Mouse (Mus musculus) lung, embryonic 14.5 days (tissue): ENCODE results near the gene Slc30a2. TPM values are rescaled to one million over a fixed set of nuclear protein-coding genes. Genes with fewer than 3 reads are reported as not detected.
"Not testable (repeated sequence)": the region's sequence is repeated elsewhere in the genome, so short reads cannot be mapped to it uniquely, and the experiment has no call there.

Experiments used
- ATAC-seq: fragments of 200-750 bp; cut with Nextera tagmentation; 2 replicates; pipeline ENCODE4 v1.8.0; 2017; ENCODE audit warnings: mild to moderate bottlenecking, moderate TSS enrichment, moderate library complexity; ENCODE audit not compliant: insufficient read depth
- DNase-seq: peaks from one replicate; pipeline ENCODE4 v3.0.0-alpha.2; 2015
- H3K27ac ChIP-seq: fragments of 300-500 bp; sonication (generic); 2 replicates; pipeline ENCODE4 v1.5.1; 2014; ENCODE audit warnings: low read depth, mild to moderate bottlenecking, moderate library complexity
- H3K27me3 ChIP-seq: fragments of 300-500 bp; sonication (generic); 2 replicates; pipeline ENCODE4 v1.6.1; 2014; ENCODE audit warnings: low read length, control low read depth; ENCODE audit not compliant: insufficient read depth
- H3K36me3 ChIP-seq: fragments of 300-500 bp; sonication (generic); 2 replicates; pipeline ENCODE4 v1.6.1; 2014; ENCODE audit warnings: control low read depth; ENCODE audit not compliant: insufficient read depth
- H3K4me1 ChIP-seq: fragments of 300-500 bp; sonication (generic); 2 replicates; pipeline ENCODE4 v1.6.1; 2014; ENCODE audit warnings: antibody characterized with exemption, control low read depth; ENCODE audit not compliant: insufficient read depth
- H3K4me2 ChIP-seq: fragments of 300-500 bp; sonication (generic); 2 replicates; pipeline ENCODE4 v1.6.1; 2014; ENCODE audit warnings: mild to moderate bottlenecking
- H3K4me3 ChIP-seq: fragments of 300-500 bp; sonication (generic); 2 replicates; pipeline ENCODE4 v1.5.1; 2014; ENCODE audit warnings: low read depth, low read length
- H3K9ac ChIP-seq: fragments of 300-500 bp; sonication (generic); 2 replicates; pipeline ENCODE4 v1.6.1; 2014
- H3K9me3 ChIP-seq: fragments of 300-500 bp; sonication (generic); 2 replicates; pipeline ENCODE4 v1.6.1; 2016; ENCODE audit warnings: low read depth, low read length, control low read depth
- CTCF ChIP-seq: IDR thresholded peaks from 2 replicates; pipeline ENCODE4 v1.5.1; 2016; ENCODE audit warnings: antibody characterized with exemption, low read depth
- WGBS: fragments of 180-500 bp; shearing (Covaris S2); extraction: QIAGEN DNeasy Blood & Tissue Kit; methylation state at CpG from one replicate; pipeline ENCODE4 v1.1.7; 2014; 5-methylcytosine and 5-hydroxymethylcytosine counted together
- polyA plus RNA-seq: library from polyadenylated mRNA; unstranded; fragments of >200 nt; fragmentation: Nextera tagmentation; extraction: Ambion mirVana; gene quantifications from 2 replicates; pipeline ENCODE4 v1.2.1, GENCODE M21; 2014

Slc30a2 gene
- polyA plus RNA-seq, 1 experiment from 2014 or later: 0.05 TPM

GRCm38 (mm10) chr4:134319674-134320073 is 23.3 kb upstream of the Slc30a2 start:
- Histone ChIP-seq H3K9ac (no peak overlapping the region), H3K4me2 (no peak overlapping the region), H3K4me3 (no peak overlapping the region), H3K27me3 (no peaks in the 10 kb centered on the region), H3K4me1 (no peaks in the 10 kb centered on the region), H3K36me3 (no peaks in the 10 kb centered on the region), H3K9me3 (no peaks in the 10 kb centered on the region), H3K27ac (no peak overlapping the region)
- no peak for ATAC-seq
- DNase-seq: no peak
- no peak for TF ChIP-seq CTCF
- 66% methylated on average over 5 of the region's 5 CpGs for WGBS

GRCm38 (mm10) chr4:134321524-134321923 is 21.5 kb upstream of the Slc30a2 start:
- Histone ChIP-seq H3K4me3 (no peak overlapping the region), H3K27me3 (no peaks in the 10 kb centered on the region), H3K9ac (no peak overlapping the region), H3K4me2 (no peak overlapping the region), H3K27ac (no peak overlapping the region), H3K36me3 (no peaks in the 10 kb centered on the region), H3K4me1 (no peaks in the 10 kb centered on the region), H3K9me3 (no peaks in the 10 kb centered on the region)
- ATAC-seq: no peak
- DNase-seq: no peak
- 63% methylated on average over 3 of the region's 3 CpGs for WGBS
- peak; percentile 37; the same call in 1 of the 2 replicates for TF ChIP-seq CTCF

GRCm38 (mm10) chr4:134324655-134325054 is 18.3 kb upstream of the Slc30a2 start:
- H3K27me3 ChIP-seq: no peaks in the 10 kb centered on the region
- WGBS: 37% methylated on average over 5 of the region's 5 CpGs
- no peaks in the 10 kb centered on the region for H3K9me3 ChIP-seq
- H3K4me1 ChIP-seq: no peaks in the 10 kb centered on the region
- no peak overlapping the region for H3K9ac ChIP-seq
- H3K4me3 ChIP-seq: no peak overlapping the region
- TF ChIP-seq CTCF: no peak
- H3K4me2 ChIP-seq: no peak overlapping the region
- DNase-seq (peak; percentile 42), ATAC-seq (no peak)
- no peaks in the 10 kb centered on the region for H3K36me3 ChIP-seq
- no peak overlapping the region for H3K27ac ChIP-seq

- Histone ChIP-seq H3K27ac (no peak overlapping the region), H3K4me2 (no peak overlapping the region), H3K9me3 (no peaks in the 10 kb centered on the region), H3K36me3 (no peaks in the 10 kb centered on the region), H3K4me1 (no peaks in the 10 kb centered on the region), H3K27me3 (no peaks in the 10 kb centered on the region), H3K4me3 (no peak overlapping the region), H3K9ac (no peak overlapping the region)
- TF ChIP-seq CTCF: no peak
- ATAC-seq (no peak), DNase-seq (peak; percentile 39)
- WGBS: 55% methylated on average over 5 of the region's 5 CpGs
Measured at GRCm38 (mm10) chr4:134326859-134327530, 16.0 kb upstream of the Slc30a2 start.

- no peak for TF ChIP-seq CTCF
- ATAC-seq: no peak
- Histone ChIP-seq H3K36me3 (no peaks in the 10 kb centered on the region), H3K9me3 (no peaks in the 10 kb centered on the region), H3K4me2 (no peak overlapping the region), H3K9ac (no peak overlapping the region), H3K27ac (no peak overlapping the region), H3K4me3 (no peak overlapping the region), H3K4me1 (no peaks in the 10 kb centered on the region), H3K27me3 (no peaks in the 10 kb centered on the region)
- 49% methylated on average over 8 of the region's 8 CpGs for WGBS
- DNase-seq: no peak
Measured at GRCm38 (mm10) chr4:134328151-134328550, 14.8 kb upstream of the Slc30a2 start.

GRCm38 (mm10) chr4:134328832-134329231 is 14.1 kb upstream of the Slc30a2 start:
- H3K4me1 ChIP-seq: no peaks in the 10 kb centered on the region
- no peak for TF ChIP-seq CTCF
- DNase-seq (peak; percentile 44), ATAC-seq (peak; percentile 75)
- no peak overlapping the region for H3K4me3 ChIP-seq
- H3K27me3 ChIP-seq: no peaks in the 10 kb centered on the region
- no peak overlapping the region for H3K9ac ChIP-seq
- no peak overlapping the region for H3K27ac ChIP-seq
- WGBS: 48% methylated on average over 8 of the region's 8 CpGs
- no peaks in the 10 kb centered on the region for H3K9me3 ChIP-seq
- no peak overlapping the region for H3K4me2 ChIP-seq
- no peaks in the 10 kb centered on the region for H3K36me3 ChIP-seq

- Histone ChIP-seq H3K9ac (no peak overlapping the region), H3K9me3 (no peaks in the 10 kb centered on the region), H3K27me3 (no peaks in the 10 kb centered on the region), H3K4me1 (no peaks in the 10 kb centered on the region), H3K4me2 (no peak overlapping the region), H3K36me3 (no peaks in the 10 kb centered on the region), H3K27ac (no peak overlapping the region), H3K4me3 (no peak overlapping the region)
- ATAC-seq: no peak
- no peak for TF ChIP-seq CTCF
- WGBS: 63% methylated on average over 5 of the region's 5 CpGs
- DNase-seq: no peak
Measured at GRCm38 (mm10) chr4:134330281-134330680, 12.7 kb upstream of the Slc30a2 start.

GRCm38 (mm10) chr4:134341231-134341630 is 1.8 kb upstream of the Slc30a2 start:
- H3K9ac ChIP-seq, H3K27ac ChIP-seq, DNase-seq, H3K4me2 ChIP-seq, H3K9me3 ChIP-seq, H3K4me3 ChIP-seq, H3K4me1 ChIP-seq, H3K36me3 ChIP-seq, ATAC-seq: not testable (repeated sequence)
- 75% methylated on average over 6 of the region's 6 CpGs for WGBS
- peaks cover 42% of the 10 kb centered on the region for H3K27me3 ChIP-seq
